Mouse (Mus musculus) lung, embryonic 15.5 days (tissue): ENCODE data around the gene Bmp7. TPM values are rescaled to one million over a fixed set of nuclear protein-coding genes. Genes with fewer than 3 reads are reported as not detected.

Experiments used
- ATAC-seq: fragments of 200-750 bp; cut with Nextera tagmentation; 2 replicates; pipeline ENCODE4 v1.8.0; 2017; ENCODE audit warnings: moderate number of reproducible peaks, borderline replicate concordance; ENCODE audit not compliant: low FRiP score, low TSS enrichment; ENCODE audit errors: extremely low read depth
- H3K27ac ChIP-seq: fragments of 300-500 bp; sonication (generic); 2 replicates; pipeline ENCODE4 v1.5.1; 2015; ENCODE audit warnings: moderate library complexity, mild to moderate bottlenecking, inconsistent platforms
- H3K27me3 ChIP-seq: fragments of 300-500 bp; sonication (generic); 2 replicates; pipeline ENCODE4 v1.6.1; 2015; ENCODE audit warnings: inconsistent platforms
- H3K36me3 ChIP-seq: fragments of 300-500 bp; sonication (generic); 2 replicates; pipeline ENCODE4 v1.6.1; 2015; ENCODE audit warnings: inconsistent platforms
- H3K4me1 ChIP-seq: fragments of 300-500 bp; sonication (generic); 2 replicates; pipeline ENCODE4 v1.6.1; 2015; ENCODE audit warnings: inconsistent platforms
- H3K4me2 ChIP-seq: fragments of 300-500 bp; sonication (generic); 2 replicates; pipeline ENCODE4 v1.6.1; 2015; ENCODE audit warnings: inconsistent platforms, mild to moderate bottlenecking, moderate library complexity
- H3K4me3 ChIP-seq: fragments of 300-500 bp; sonication (generic); 2 replicates; pipeline ENCODE4 v1.5.1; 2015; ENCODE audit warnings: mild to moderate bottlenecking, inconsistent platforms
- H3K9ac ChIP-seq: fragments of 300-500 bp; sonication (generic); 2 replicates; pipeline ENCODE4 v1.6.1; 2015; ENCODE audit warnings: inconsistent platforms
- H3K9me3 ChIP-seq: fragments of 300-500 bp; sonication (generic); 2 replicates; pipeline ENCODE4 v1.6.1; 2016; ENCODE audit warnings: inconsistent platforms
- WGBS: fragments of 180-500 bp; shearing (Covaris S2); methylation state at CpG from one replicate; pipeline ENCODE4 v1.1.7; 2015; 5-methylcytosine and 5-hydroxymethylcytosine counted together
- polyA plus RNA-seq: library from polyadenylated mRNA; unstranded; fragments of >200 nt; fragmentation: Nextera tagmentation; extraction: Ambion mirVana; gene quantifications from 2 replicates; pipeline ENCODE4 v1.2.1, GENCODE M21; 2015

Gene Bmp7
- polyA plus RNA-seq, 1 experiment from 2014 or later: 7.8 TPM

- Histone ChIP-seq H3K4me2 (peak overlapping the region; percentile 58), H3K4me3 (peak overlapping the region; percentile 24), H3K9me3 (no peaks in the 10 kb centered on the region), H3K27me3 (peaks cover 10% of the 10 kb centered on the region; the same call in 1 of the 2 replicates), H3K36me3 (no peaks in the 10 kb centered on the region), H3K27ac (no peak overlapping the region), H3K9ac (no peak overlapping the region), H3K4me1 (peaks cover 37% of the 10 kb centered on the region)
- peak; percentile 58 for ATAC-seq
- WGBS: 7% methylated on average over 29 of the region's 29 CpGs
These were observed 77.2 kb downstream of the Bmp7 start for GRCm38 (mm10) chr2:172862850-172863468.

GRCm38 (mm10) chr2:172862424-172862823 is 77.7 kb downstream of the Bmp7 start:
- Histone ChIP-seq H3K36me3 (no peaks in the 10 kb centered on the region), H3K9ac (no peak overlapping the region), H3K4me3 (0 out of 2 replicates have a peak overlapping the region, but pooled peaks have one; percentile 24), H3K27ac (no peak overlapping the region), H3K4me1 (peaks cover 35% of the 10 kb centered on the region), H3K27me3 (peaks cover 10% of the 10 kb centered on the region; the same call in 1 of the 2 replicates), H3K4me2 (peak overlapping the region; percentile 58), H3K9me3 (no peaks in the 10 kb centered on the region)
- 33% methylated on average over 19 of the region's 19 CpGs for WGBS
- ATAC-seq: no peak

GRCm38 (mm10) chr2:172861590-172861989 is 78.5 kb downstream of the Bmp7 start:
- ATAC-seq: 0 out of 2 replicates have a peak, but pooled peaks have one; percentile 7
- H3K27me3 ChIP-seq: peaks cover 10% of the 10 kb centered on the region; the same call in 1 of the 2 replicates
- H3K4me1 ChIP-seq: peaks cover 27% of the 10 kb centered on the region
- H3K36me3 ChIP-seq: no peaks in the 10 kb centered on the region
- no peak overlapping the region for H3K4me3 ChIP-seq
- H3K9me3 ChIP-seq: no peaks in the 10 kb centered on the region
- no peak overlapping the region for H3K4me2 ChIP-seq
- no peak overlapping the region for H3K9ac ChIP-seq
- H3K27ac ChIP-seq: no peak overlapping the region
- 38% methylated on average over 14 of the region's 14 CpGs for WGBS

- 82% methylated on average over 8 of the region's 8 CpGs for WGBS
- Histone ChIP-seq H3K27ac (no peak overlapping the region), H3K4me3 (no peak overlapping the region), H3K4me1 (peaks cover 25% of the 10 kb centered on the region), H3K27me3 (peaks cover 10% of the 10 kb centered on the region; the same call in 1 of the 2 replicates), H3K9me3 (no peaks in the 10 kb centered on the region), H3K36me3 (no peaks in the 10 kb centered on the region), H3K4me2 (no peak overlapping the region), H3K9ac (no peak overlapping the region)
- no peak for ATAC-seq
These were observed 79.5 kb downstream of the Bmp7 start for GRCm38 (mm10) chr2:172860593-172860992.

- H3K36me3 ChIP-seq: no peaks in the 10 kb centered on the region
- H3K4me1 ChIP-seq: peaks cover 25% of the 10 kb centered on the region
- no peak overlapping the region for H3K4me3 ChIP-seq
- H3K27ac ChIP-seq: no peak overlapping the region
- no peak overlapping the region for H3K4me2 ChIP-seq
- no peak for ATAC-seq
- 83% methylated on average over 7 of the region's 7 CpGs for WGBS
- H3K9me3 ChIP-seq: no peaks in the 10 kb centered on the region
- H3K27me3 ChIP-seq: peaks cover 10% of the 10 kb centered on the region; the same call in 1 of the 2 replicates
- no peak overlapping the region for H3K9ac ChIP-seq
These were observed 80.0 kb downstream of the Bmp7 start for GRCm38 (mm10) chr2:172860104-172860503.

- 55% methylated on average over 10 of the region's 10 CpGs for WGBS
- Histone ChIP-seq H3K27me3 (peaks cover 10% of the 10 kb centered on the region; the same call in 1 of the 2 replicates), H3K4me1 (0 out of 2 replicates have a peak, but pooled peaks cover 8% of the 10 kb centered on the region), H3K9ac (no peak overlapping the region), H3K36me3 (no peaks in the 10 kb centered on the region), H3K4me3 (no peak overlapping the region), H3K4me2 (no peak overlapping the region), H3K27ac (no peak overlapping the region), H3K9me3 (no peaks in the 10 kb centered on the region)
- no peak for ATAC-seq
These were observed 83.1 kb downstream of the Bmp7 start for GRCm38 (mm10) chr2:172857048-172857447.

- no peaks in the 10 kb centered on the region for H3K36me3 ChIP-seq
- 72% methylated on average over 2 of the region's 2 CpGs for WGBS
- no peak overlapping the region for H3K9ac ChIP-seq
- no peak for ATAC-seq
- H3K4me2 ChIP-seq: no peak overlapping the region
- H3K4me1 ChIP-seq: 0 out of 2 replicates have a peak, but pooled peaks cover 3% of the 10 kb centered on the region
- no peaks in the 10 kb centered on the region for H3K9me3 ChIP-seq
- H3K4me3 ChIP-seq: no peak overlapping the region
- H3K27ac ChIP-seq: no peak overlapping the region
- H3K27me3 ChIP-seq: peaks cover 5% of the 10 kb centered on the region; the same call in 1 of the 2 replicates
These were observed 83.6 kb downstream of the Bmp7 start for GRCm38 (mm10) chr2:172856549-172856948.

GRCm38 (mm10) chr2:172854136-172854535 is 86.0 kb downstream of the Bmp7 start:
- Histone ChIP-seq H3K9ac (no peak overlapping the region), H3K4me3 (no peak overlapping the region), H3K27ac (no peak overlapping the region), H3K4me2 (no peak overlapping the region), H3K9me3 (no peaks in the 10 kb centered on the region), H3K36me3 (no peaks in the 10 kb centered on the region), H3K4me1 (no peaks in the 10 kb centered on the region), H3K27me3 (no peaks in the 10 kb centered on the region)
- 40% methylated on average over 2 of the region's 2 CpGs for WGBS
- no peak for ATAC-seq

GRCm38 (mm10) chr2:172851773-172852172 is 88.3 kb downstream of the Bmp7 start:
- WGBS: 48% methylated on average over 11 of the region's 11 CpGs
- ATAC-seq: no peak

GRCm38 (mm10) chr2:172848193-172848592 is 91.9 kb downstream of the Bmp7 start:
- Histone ChIP-seq H3K27ac (no peak overlapping the region), H3K4me2 (no peak overlapping the region), H3K4me1 (peaks cover 17% of the 10 kb centered on the region), H3K36me3 (no peaks in the 10 kb centered on the region), H3K9ac (no peak overlapping the region), H3K4me3 (no peak overlapping the region), H3K9me3 (no peaks in the 10 kb centered on the region), H3K27me3 (no peaks in the 10 kb centered on the region)
- no peak for ATAC-seq
- WGBS: 65% methylated on average over 6 of the region's 6 CpGs

More at GRCm38 (mm10) chr2:172851773-172852172, 88.3 kb downstream of the Bmp7 start:
- H3K9me3 ChIP-seq: no peaks in the 10 kb centered on the region
- no peaks in the 10 kb centered on the region for H3K36me3 ChIP-seq
- no peaks in the 10 kb centered on the region for H3K27me3 ChIP-seq
- peaks cover 8% of the 10 kb centered on the region for H3K4me1 ChIP-seq
- H3K27ac ChIP-seq: no peak overlapping the region
- H3K9ac ChIP-seq: no peak overlapping the region
- H3K4me2 ChIP-seq: no peak overlapping the region
- no peak overlapping the region for H3K4me3 ChIP-seq

- no peak for ATAC-seq
- H3K4me1 ChIP-seq: peaks cover 17% of the 10 kb centered on the region
- no peak overlapping the region for H3K4me3 ChIP-seq
- 67% methylated on average over 4 of the region's 4 CpGs for WGBS
- H3K27me3 ChIP-seq: no peaks in the 10 kb centered on the region
- H3K36me3 ChIP-seq: no peaks in the 10 kb centered on the region
- H3K9me3 ChIP-seq: no peaks in the 10 kb centered on the region
- no peak overlapping the region for H3K4me2 ChIP-seq
- no peak overlapping the region for H3K27ac ChIP-seq
- H3K9ac ChIP-seq: no peak overlapping the region
These were observed 93.9 kb downstream of the Bmp7 start for GRCm38 (mm10) chr2:172846311-172846575.

GRCm38 (mm10) chr2:172845536-172846310 is 94.4 kb downstream of the Bmp7 start:
- Histone ChIP-seq H3K4me3 (no peak overlapping the region), H3K27ac (no peak overlapping the region), H3K36me3 (no peaks in the 10 kb centered on the region), H3K9me3 (no peaks in the 10 kb centered on the region), H3K4me1 (peaks cover 17% of the 10 kb centered on the region), H3K27me3 (no peaks in the 10 kb centered on the region), H3K4me2 (no peak overlapping the region), H3K9ac (no peak overlapping the region)
- WGBS: 47% methylated on average over 31 of the region's 31 CpGs
- ATAC-seq: no peak
